Mouse (Mus musculus): Measurements from ENCODE around the gene Hist1h4k.
"Not testable (repeated sequence)": the region's sequence is repeated elsewhere in the genome, so short reads cannot be mapped to it uniquely, and the experiment has no call there.

GRCm38 (mm10) chr13:21753524-21754285 is 3.4 kb upstream of the Hist1h4k start, which contains the start of the genes Hist1h2ak and Hist1h2bn:
- TF ChIP-seq ZC3H11A (IDR thresholded peaks at IDR 0.05; ENCODE audit: borderline replicate concordance, low read depth, low read length); MAFK (IDR thresholded peaks at IDR 0.05; ENCODE audit: insufficient read depth, low read depth, low read length); ZNF384 (IDR thresholded peaks at IDR 0.05; ENCODE audit: low read depth, low read length): not testable (repeated sequence)
- peak; percentile 88; the same call in 1 of the 2 replicates for TF ChIP-seq CHD2 (IDR thresholded peaks at IDR 0.05; ENCODE audit: low read depth, low read length)
